Mouse (Mus musculus) cerebellum, adult 9-10 months (tissue): ENCODE measurements around the gene Mcoln3.
A peak's percentile ranks its signal among the peaks of the same experiment; 100 is the strongest.

ENCODE experiments used
- DNase-seq: peaks from one replicate; pipeline ENCODE4 v3.0.0; 2022

The Mcoln3 gene

GRCm38 (mm10) chr3:146117258-146117996 lies at the start of gene Mcoln3:
Gene Mcoln3, plus strand, starts transcription at chr3:146117450.
- no peak for DNase-seq

- DNase-seq, result no peak
Observed at GRCm38 (mm10) chr3:146069276-146069675, 48.0 kb upstream of the Mcoln3 start.

GRCm38 (mm10) chr3:146072780-146073179 lies 44.5 kb upstream of the Mcoln3 start:
- DNase-seq, result no peak

GRCm38 (mm10) chr3:146080241-146080640 lies 37.0 kb upstream of the Mcoln3 start:
- DNase-seq, result no peak

- no peak for DNase-seq
Observed at GRCm38 (mm10) chr3:146090988-146091657, 26.1 kb upstream of the Mcoln3 start.

GRCm38 (mm10) chr3:146095066-146095465 lies 22.2 kb upstream of the Mcoln3 start:
- no peak for DNase-seq

- no peak for DNase-seq
Observed at GRCm38 (mm10) chr3:146096986-146097385, 20.3 kb upstream of the Mcoln3 start.

GRCm38 (mm10) chr3:146097861-146098260 lies 19.4 kb upstream of the Mcoln3 start:
- DNase-seq, result no peak

GRCm38 (mm10) chr3:146099925-146100324 lies 17.3 kb upstream of the Mcoln3 start:
- DNase-seq, result no peak

- no peak for DNase-seq
Observed at GRCm38 (mm10) chr3:146102049-146102448, 15.2 kb upstream of the Mcoln3 start.

- no peak for DNase-seq
Observed at GRCm38 (mm10) chr3:146107116-146107849, 10.0 kb upstream of the Mcoln3 start.

- DNase-seq, result peak; percentile 23
Observed at GRCm38 (mm10) chr3:146107921-146108571, 9.2 kb upstream of the Mcoln3 start, which contains the start of gene Wdr63. Gene Wdr63, minus strand, starts transcription at chr3:146108130.

- DNase-seq, result no peak
Observed at GRCm38 (mm10) chr3:146108945-146109344, 8.3 kb upstream of the Mcoln3 start.

GRCm38 (mm10) chr3:146110358-146110757 lies 6.9 kb upstream of the Mcoln3 start:
- DNase-seq, result no peak

- no peak for DNase-seq
Observed at GRCm38 (mm10) chr3:146110916-146111315, 6.3 kb upstream of the Mcoln3 start.

- no peak for DNase-seq
Observed at GRCm38 (mm10) chr3:146117997-146118457, 777 bp downstream of the Mcoln3 start.

GRCm38 (mm10) chr3:146121310-146122124 lies 4.3 kb downstream of the Mcoln3 start:
- DNase-seq, result no peak

GRCm38 (mm10) chr3:146122125-146122420 lies 4.8 kb downstream of the Mcoln3 start:
- no peak for DNase-seq

GRCm38 (mm10) chr3:146122807-146123463 lies 5.7 kb downstream of the Mcoln3 start:
- no peak for DNase-seq

- DNase-seq, result no peak
Observed at GRCm38 (mm10) chr3:146123464-146123825, 6.2 kb downstream of the Mcoln3 start.

- DNase-seq, result no peak
Observed at GRCm38 (mm10) chr3:146127205-146127604, 10.0 kb downstream of the Mcoln3 start.

- DNase-seq, result no peak
Observed at GRCm38 (mm10) chr3:146134834-146135233, 17.6 kb downstream of the Mcoln3 start.
